Mouse (Mus musculus) E14TG2a.4 (cell line): ENCODE data around the gene Rab29.

ENCODE experiments used
- CTCF ChIP-seq: conservative IDR thresholded peaks from 2 replicates; pipeline ENCODE4 v1.5.1; 2014; ENCODE audit warnings: low read length
- NANOG ChIP-seq: IDR thresholded peaks from 2 replicates; pipeline ENCODE4 v1.6.1; 2014; ENCODE audit warnings: borderline replicate concordance, low read length, mixed read lengths
- POU5F1 ChIP-seq: IDR thresholded peaks from 2 replicates; pipeline ENCODE4 v1.6.1; 2014; ENCODE audit warnings: low read length, borderline replicate concordance

DNA sequence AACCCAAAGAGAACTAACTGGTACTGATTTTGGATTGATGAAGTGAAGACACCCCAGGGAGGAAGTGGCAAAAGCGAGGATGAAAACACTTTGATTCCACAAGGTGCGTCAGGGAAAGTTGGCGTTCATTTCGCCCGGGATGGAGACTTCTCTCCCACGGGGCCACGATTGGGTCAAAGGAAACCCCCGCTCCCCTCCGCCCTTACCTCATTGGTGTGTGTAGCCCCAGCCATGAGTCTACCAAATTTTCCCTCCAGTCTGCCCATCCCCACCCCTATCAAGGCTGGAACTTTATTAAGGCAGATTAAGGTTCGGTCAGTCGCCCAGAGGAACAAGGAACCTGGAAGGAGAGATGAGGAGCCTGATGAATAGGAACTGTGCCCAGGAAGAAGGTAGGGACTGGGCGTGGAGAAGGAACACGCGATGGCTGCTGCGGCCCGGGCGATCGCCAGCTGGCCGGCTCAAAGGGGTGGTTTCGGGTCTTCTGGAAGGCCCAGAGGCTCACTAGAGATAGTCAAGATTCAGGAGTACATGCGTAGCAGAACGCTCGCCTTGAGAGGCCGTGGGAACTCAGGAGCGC, 39.7 kb upstream of the Rab29 start, which contains the start of gene Slc41a1:
- TF ChIP-seq CTCF, result no peak
- no peak for TF ChIP-seq NANOG
- no peak for TF ChIP-seq POU5F1
